In genomic region chr17:87571345-87571932, GRCm38 (mm10) we compare ENCODE assay signal across 8 mouse cellular contexts.
DNase-seq lines count a peak whose midpoint lies in the region; ATAC-seq lines count a peak whose summit lies in the region.

No protein-coding gene starts in this region.

- no peak overlapping the region for H3K9ac ChIP-seq in embryonic facial prominence, embryonic 12.5 days
- H3K9ac ChIP-seq in midbrain, embryonic 12.5 days (replicated peaks): no peak overlapping the region

- H3K9me3 ChIP-seq in embryonic facial prominence, embryonic 12.5 days: no peaks in the 10 kb centered on the region
- no peaks in the 10 kb centered on the region for H3K9me3 ChIP-seq in midbrain, embryonic 12.5 days

- peak overlapping the region; percentile 17 for H3K4me3 ChIP-seq in embryonic facial prominence, embryonic 12.5 days
- H3K4me3 ChIP-seq in midbrain, embryonic 12.5 days: peak overlapping the region; percentile 4; the same call in 1 of the 2 replicates

- H3K27me3 ChIP-seq in embryonic facial prominence, embryonic 12.5 days: 0 out of 2 replicates have a peak, but pooled peaks cover 3% of the 10 kb centered on the region
- H3K27me3 ChIP-seq in midbrain, embryonic 12.5 days: peaks cover 21% of the 10 kb centered on the region

- WGBS in embryonic facial prominence, embryonic 12.5 days: 7% methylated on average over 18 of the region's 18 CpGs
- 11% methylated on average over 18 of the region's 18 CpGs for WGBS in midbrain, embryonic 12.5 days

- H3K4me2 ChIP-seq in embryonic facial prominence, embryonic 12.5 days (replicated peaks): peak overlapping the region; percentile 40
- H3K4me2 ChIP-seq in midbrain, embryonic 12.5 days (replicated peaks): peak overlapping the region; percentile 44

- no peaks in the 10 kb centered on the region for H3K36me3 ChIP-seq in embryonic facial prominence, embryonic 12.5 days
- H3K36me3 ChIP-seq in midbrain, embryonic 12.5 days: no peaks in the 10 kb centered on the region

- peak; percentile 74 for DNase-seq in 3134 (ENCODE audit: extremely low read depth, insufficient read length, low spot score)
- DNase-seq in adrenal gland, postnatal 25 days: peak; percentile 92
- DNase-seq in heart, adult 11 months: peak; percentile 98
- peak; percentile 82 for DNase-seq in kidney, adult 11 months
- DNase-seq in left cerebral cortex, postnatal 4 days: peak; percentile 88
- DNase-seq in skeletal muscle tissue, adult 2 months (ENCODE audit: low read depth, low spot score): peak; percentile 95

- no peak overlapping the region for H3K27ac ChIP-seq in embryonic facial prominence, embryonic 12.5 days
- H3K27ac ChIP-seq in midbrain, embryonic 12.5 days (replicated peaks): no peak overlapping the region

- 0 out of 2 replicates have a peak, but pooled peaks have one; percentile 45 for ATAC-seq in embryonic facial prominence, embryonic 12.5 days (ENCODE audit: insufficient number of reproducible peaks, insufficient read depth, low FRiP score, low TSS enrichment)
- peak; percentile 67 for ATAC-seq in midbrain, embryonic 12.5 days (ENCODE audit: low FRiP score, low read depth)

- intact Hi-C loops in left cerebral cortex, postnatal 4 days (cut with DNase I): loop anchor here (2.0 kb wide), 2 partner anchors 125 to 257 kb away; partner anchors contain the start of gene Calm2

- peaks cover 15% of the 10 kb centered on the region for H3K4me1 ChIP-seq in embryonic facial prominence, embryonic 12.5 days
- peaks cover 15% of the 10 kb centered on the region for H3K4me1 ChIP-seq in midbrain, embryonic 12.5 days
